Mouse (Mus musculus): ENCODE data around the gene Abcc3. TPM values are rescaled to one million over a fixed set of nuclear protein-coding genes. Genes with fewer than 3 reads are reported as not detected.
A peak's percentile ranks its signal among the peaks of the same experiment; 100 is the strongest.

The Abcc3 gene
- polyA plus RNA-seq, 2 experiments: 3.5 to 4.7 TPM

GRCm38 (mm10) chr11:94320969-94321930 lies 71.5 kb downstream of the Abcc3 start:
- Histone ChIP-seq H3K27ac (peak overlapping the region; percentile 95), H3K9me3 (ENCODE audit: control insufficient read depth, low read length) (no peaks in the 10 kb centered on the region), H3K4me1 (replicated peaks; ENCODE audit: control insufficient read depth in 2 of 2, insufficient read depth in 2 of 2, low read length in 1 of 2) (peaks cover 37 to 42% of the 10 kb centered on the region in 2 experiments), H3K9ac (replicated peaks) (peak overlapping the region; percentile 99), H3K27me3 (ENCODE audit: control insufficient read depth, insufficient read depth, low read length) (no peaks in the 10 kb centered on the region), H3K36me3 (replicated peaks; ENCODE audit: control insufficient read depth, insufficient read depth, low read depth) (peaks cover 18% of the 10 kb centered on the region), H3K4me2 (ENCODE audit: low read depth) (peak overlapping the region; percentile 85), H3K4me3 (ENCODE audit: insufficient read depth in 1 of 2, low read depth in 2 of 2, low read length in 2 of 2) (peak overlapping the region; percentile 99 to 100)
- DNase-seq (ENCODE audit: low read depth in 3 of 3, low spot score in 3 of 3) (peak in 2 of 3 experiments; percentile 39 to 58), ATAC-seq (ENCODE audit: insufficient read depth) (peak; percentile 72)
- TF ChIP-seq EP300 (IDR thresholded peaks at IDR 0.05; ENCODE audit: low read depth) (0 out of 2 replicates have a peak, but pooled peaks have one; percentile 9), CTCF (IDR thresholded peaks at IDR 0.05; ENCODE audit: low read depth) (no peak)
- under 1% methylated on average over 67 of the region's 67 CpGs for WGBS (ENCODE audit: insufficient replicate concordance)

- peaks cover 53 to 62% of the 10 kb centered on the region in 2 experiments for H3K4me1 ChIP-seq (replicated peaks; ENCODE audit: control insufficient read depth in 2 of 2, insufficient read depth in 2 of 2, low read length in 1 of 2)
- 54% methylated on average over 5 of the region's 5 CpGs for WGBS (ENCODE audit: insufficient replicate concordance)
Measured at GRCm38 (mm10) chr11:94318056-94318455, 74.7 kb downstream of the Abcc3 start.

DNA sequence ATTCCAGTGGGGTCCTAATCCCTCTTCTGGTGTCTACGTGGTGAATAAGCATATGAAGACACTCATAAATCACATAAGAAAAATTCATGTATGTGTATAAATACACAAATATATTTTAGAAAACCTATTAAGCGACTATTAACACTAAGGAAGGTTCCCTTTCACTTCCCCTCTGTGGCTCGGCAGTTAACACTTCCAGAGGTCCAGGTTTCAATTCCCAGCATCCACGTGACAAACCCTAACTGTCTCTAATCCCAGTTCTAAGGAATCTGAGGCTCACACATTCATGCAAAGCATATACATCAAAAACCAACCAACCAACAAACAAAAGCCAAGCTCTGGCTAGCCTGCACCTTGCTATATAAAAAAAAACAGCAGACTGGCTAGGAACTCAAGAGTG lies 75.3 kb downstream of the Abcc3 start:
- no peak for DNase-seq (ENCODE audit: low read depth in 3 of 3, low spot score in 3 of 3)
- peak overlapping the region; percentile 31; the same call in 1 of the 2 replicates for H3K9ac ChIP-seq (replicated peaks)
- no peak for ATAC-seq (ENCODE audit: insufficient read depth)
- TF ChIP-seq CTCF (IDR thresholded peaks at IDR 0.05; ENCODE audit: low read depth): no peak
- no peak for TF ChIP-seq EP300 (IDR thresholded peaks at IDR 0.05; ENCODE audit: low read depth)
- H3K4me1 ChIP-seq (replicated peaks; ENCODE audit: control insufficient read depth in 2 of 2, insufficient read depth in 2 of 2, low read length in 1 of 2): peaks cover 54 to 60% of the 10 kb centered on the region in 2 experiments
- H3K36me3 ChIP-seq (replicated peaks; ENCODE audit: control insufficient read depth, insufficient read depth, low read depth): peaks cover 20% of the 10 kb centered on the region
- peak overlapping the region in 1 of 2 experiments; percentile 8; a peak in 1 of 4 replicates for H3K4me3 ChIP-seq (ENCODE audit: insufficient read depth in 1 of 2, low read depth in 2 of 2, low read length in 2 of 2)
- WGBS (ENCODE audit: insufficient replicate concordance): 45% methylated on average over 4 of the region's 4 CpGs
- peak overlapping the region; percentile 85 for H3K4me2 ChIP-seq (ENCODE audit: low read depth)
- H3K27ac ChIP-seq: peak overlapping the region; percentile 8; the same call in 1 of the 2 replicates
- no peaks in the 10 kb centered on the region for H3K9me3 ChIP-seq (ENCODE audit: control insufficient read depth, low read length)
- no peaks in the 10 kb centered on the region for H3K27me3 ChIP-seq (ENCODE audit: control insufficient read depth, insufficient read depth, low read length)

More at GRCm38 (mm10) chr11:94318056-94318455, 74.7 kb downstream of the Abcc3 start:
- ATAC-seq (ENCODE audit: insufficient read depth) (no peak), DNase-seq (ENCODE audit: low read depth in 3 of 3, low spot score in 3 of 3) (no peak)
- Histone ChIP-seq H3K27me3 (ENCODE audit: control insufficient read depth, insufficient read depth, low read length) (no peaks in the 10 kb centered on the region), H3K27ac (peak overlapping the region; percentile 10; the same call in 1 of the 2 replicates), H3K9me3 (ENCODE audit: control insufficient read depth, low read length) (no peaks in the 10 kb centered on the region), H3K36me3 (replicated peaks; ENCODE audit: control insufficient read depth, insufficient read depth, low read depth) (peaks cover 18% of the 10 kb centered on the region), H3K9ac (replicated peaks) (peak overlapping the region; percentile 31), H3K4me2 (ENCODE audit: low read depth) (peak overlapping the region; percentile 85), H3K4me3 (ENCODE audit: insufficient read depth in 1 of 2, low read depth in 2 of 2, low read length in 2 of 2) (no peak overlapping the region)
- TF ChIP-seq EP300 (IDR thresholded peaks at IDR 0.05; ENCODE audit: low read depth) (no peak), CTCF (IDR thresholded peaks at IDR 0.05; ENCODE audit: low read depth) (no peak)

DNA sequence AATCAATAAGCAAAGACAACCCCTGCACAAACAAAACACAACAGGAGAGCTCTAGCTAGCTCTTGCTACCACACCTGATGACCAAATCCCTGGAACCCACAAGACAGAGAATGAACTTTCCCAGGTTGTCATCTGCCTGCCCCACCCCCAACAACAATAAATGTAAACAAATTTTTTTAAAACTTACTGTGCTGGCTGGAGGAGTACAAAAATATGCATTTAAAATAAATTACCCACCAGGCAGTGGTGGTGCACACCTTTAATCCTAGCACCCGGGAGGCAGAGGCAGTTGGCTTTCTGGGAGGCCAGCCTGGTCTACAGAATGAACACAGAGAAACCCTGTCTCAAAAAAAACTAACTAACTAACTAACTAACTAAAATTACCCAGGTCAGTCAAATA lies 75.8 kb downstream of the Abcc3 start:
- DNase-seq (ENCODE audit: low read depth in 3 of 3, low spot score in 3 of 3) (no peak), ATAC-seq (ENCODE audit: insufficient read depth) (no peak)
- TF ChIP-seq CTCF (IDR thresholded peaks at IDR 0.05; ENCODE audit: low read depth) (no peak), EP300 (IDR thresholded peaks at IDR 0.05; ENCODE audit: low read depth) (no peak)
- Histone ChIP-seq H3K9ac (replicated peaks) (no peak overlapping the region), H3K27ac (no peak overlapping the region; the same call in 1 of the 2 replicates), H3K4me2 (ENCODE audit: low read depth) (peak overlapping the region; percentile 85), H3K4me1 (replicated peaks; ENCODE audit: control insufficient read depth in 2 of 2, insufficient read depth in 2 of 2, low read length in 1 of 2) (peaks cover 51 to 55% of the 10 kb centered on the region in 2 experiments), H3K27me3 (ENCODE audit: control insufficient read depth, insufficient read depth, low read length) (no peaks in the 10 kb centered on the region), H3K9me3 (ENCODE audit: control insufficient read depth, low read length) (no peaks in the 10 kb centered on the region), H3K4me3 (ENCODE audit: insufficient read depth in 1 of 2, low read depth in 2 of 2, low read length in 2 of 2) (peak overlapping the region in 1 of 2 experiments; percentile 8; a peak in 1 of 4 replicates), H3K36me3 (replicated peaks; ENCODE audit: control insufficient read depth, insufficient read depth, low read depth) (peaks cover 20% of the 10 kb centered on the region)
- 71% methylated on average over 1 of the region's 1 CpGs for WGBS (ENCODE audit: insufficient replicate concordance)

- 73% methylated on average over 2 of the region's 2 CpGs for WGBS (ENCODE audit: insufficient replicate concordance)
- H3K4me1 ChIP-seq (replicated peaks; ENCODE audit: control insufficient read depth in 2 of 2, insufficient read depth in 2 of 2, low read length in 1 of 2): peaks cover 51 to 55% of the 10 kb centered on the region in 2 experiments
Measured at GRCm38 (mm10) chr11:94316528-94316927, 76.3 kb downstream of the Abcc3 start.

More at GRCm38 (mm10) chr11:94316528-94316927, 76.3 kb downstream of the Abcc3 start:
- Histone ChIP-seq H3K9me3 (ENCODE audit: control insufficient read depth, low read length) (no peaks in the 10 kb centered on the region), H3K9ac (replicated peaks) (peak overlapping the region; percentile 35), H3K27me3 (ENCODE audit: control insufficient read depth, insufficient read depth, low read length) (no peaks in the 10 kb centered on the region), H3K4me3 (ENCODE audit: insufficient read depth in 1 of 2, low read depth in 2 of 2, low read length in 2 of 2) (no peak overlapping the region), H3K27ac (peak overlapping the region; percentile 14; the same call in 1 of the 2 replicates), H3K4me2 (ENCODE audit: low read depth) (peak overlapping the region; percentile 85), H3K36me3 (replicated peaks; ENCODE audit: control insufficient read depth, insufficient read depth, low read depth) (peaks cover 20% of the 10 kb centered on the region)
- DNase-seq (ENCODE audit: low read depth in 3 of 3, low spot score in 3 of 3) (no peak), ATAC-seq (ENCODE audit: insufficient read depth) (no peak)
- TF ChIP-seq CTCF (IDR thresholded peaks at IDR 0.05; ENCODE audit: low read depth) (no peak), EP300 (IDR thresholded peaks at IDR 0.05; ENCODE audit: low read depth) (no peak)
